Mouse (Mus musculus) spleen, adult 18-20 months (tissue): Measurements from ENCODE around the gene Bcl11a.

Experiments
- DNase-seq, 2 experiments: peaks; one replicate each; pipeline ENCODE4 v3.0.0; 2022; ENCODE audit warnings: mixed read lengths in 2 of 2

Bcl11a gene

DNA sequence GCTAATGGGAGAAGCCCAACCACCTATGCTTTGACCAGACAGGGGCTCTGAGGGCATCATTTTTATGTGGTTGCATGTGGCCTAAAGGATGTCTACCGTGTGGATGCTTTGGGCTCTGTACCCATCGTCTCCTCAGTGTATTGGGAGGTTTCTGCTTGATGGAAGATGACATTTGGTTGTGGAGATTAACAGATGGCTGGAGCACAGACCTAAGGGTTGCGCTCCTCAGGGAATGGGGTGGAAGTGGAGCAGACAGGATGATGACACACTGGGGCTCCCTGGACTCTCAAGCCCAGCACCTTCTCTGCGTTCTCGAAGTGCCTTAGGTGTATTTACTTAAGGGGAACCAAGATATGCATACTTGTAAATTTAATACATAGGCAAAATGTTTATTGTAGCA, 56.1 kb downstream of the Bcl11a start:
- DNase-seq = no peak

DNA sequence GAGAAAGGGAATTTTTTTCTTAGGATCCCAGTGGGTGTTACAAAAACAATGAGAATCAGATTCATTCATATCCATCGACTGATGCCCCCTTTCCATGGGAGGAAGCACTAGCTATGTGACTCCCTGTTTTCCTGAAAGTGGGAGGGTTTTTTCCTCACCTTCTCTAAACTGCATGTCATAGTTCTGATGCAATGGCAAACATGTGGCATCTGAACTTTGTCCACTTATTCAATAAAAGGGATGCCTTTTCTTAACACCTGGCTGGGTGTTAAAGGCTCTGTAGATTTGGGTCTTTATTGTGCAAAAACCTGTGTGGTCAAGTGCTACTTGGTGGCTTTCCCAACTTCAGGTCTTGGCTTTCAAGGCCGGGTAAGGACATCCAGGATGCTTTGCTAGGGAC, 57.4 kb downstream of the Bcl11a start:
- DNase-seq = no peak

GRCm38 (mm10) chr11:24136084-24136785, 58.4 kb downstream of the Bcl11a start:
- DNase-seq = no peak

GRCm38 (mm10) chr11:24137891-24138290, 60.0 kb downstream of the Bcl11a start:
- DNase-seq = no peak

DNA sequence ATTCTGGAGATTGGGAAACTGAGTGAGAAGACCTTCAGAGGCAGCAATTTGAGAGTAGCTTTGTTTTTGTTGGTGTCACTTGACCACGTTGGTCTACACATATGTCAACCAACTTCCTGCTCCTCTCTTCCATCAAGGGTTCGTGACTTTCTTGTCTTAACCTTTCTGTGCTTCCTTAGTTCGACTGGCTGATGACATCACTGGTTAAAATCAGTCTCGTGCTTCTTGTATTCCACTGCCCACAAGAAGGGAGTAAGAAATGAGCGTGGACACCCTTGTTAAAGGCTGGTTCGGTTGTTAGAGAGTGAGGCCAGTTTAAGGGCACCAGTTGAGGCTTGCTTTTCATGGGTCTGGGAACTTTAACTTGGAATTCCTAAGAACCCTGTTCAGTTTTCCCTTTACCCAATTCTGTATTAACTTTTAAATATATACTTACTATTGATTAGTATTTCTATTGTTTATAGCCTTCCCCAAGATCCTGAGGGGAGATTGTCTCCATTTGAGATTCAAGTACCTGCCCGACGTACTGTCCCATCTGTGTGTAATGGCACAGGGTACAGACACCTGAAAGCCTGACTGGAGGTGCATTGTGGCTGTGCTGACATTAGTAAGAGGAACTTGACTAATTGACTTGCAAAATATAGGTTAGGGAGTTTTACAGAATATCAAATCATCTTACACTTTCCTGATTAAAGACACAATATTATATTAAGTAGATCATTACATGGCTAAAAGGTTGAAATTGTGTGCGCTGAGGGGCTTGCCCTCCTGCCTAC, 60.9 kb downstream of the Bcl11a start:
- DNase-seq = no peak

- no peak for DNase-seq
Observed at GRCm38 (mm10) chr11:24139432-24139831, 61.6 kb downstream of the Bcl11a start.

- DNase-seq = no peak
Observed at GRCm38 (mm10) chr11:24139952-24140351, 62.1 kb downstream of the Bcl11a start.

- DNase-seq = no peak
Observed at GRCm38 (mm10) chr11:24140948-24141347, 63.1 kb downstream of the Bcl11a start.

DNA sequence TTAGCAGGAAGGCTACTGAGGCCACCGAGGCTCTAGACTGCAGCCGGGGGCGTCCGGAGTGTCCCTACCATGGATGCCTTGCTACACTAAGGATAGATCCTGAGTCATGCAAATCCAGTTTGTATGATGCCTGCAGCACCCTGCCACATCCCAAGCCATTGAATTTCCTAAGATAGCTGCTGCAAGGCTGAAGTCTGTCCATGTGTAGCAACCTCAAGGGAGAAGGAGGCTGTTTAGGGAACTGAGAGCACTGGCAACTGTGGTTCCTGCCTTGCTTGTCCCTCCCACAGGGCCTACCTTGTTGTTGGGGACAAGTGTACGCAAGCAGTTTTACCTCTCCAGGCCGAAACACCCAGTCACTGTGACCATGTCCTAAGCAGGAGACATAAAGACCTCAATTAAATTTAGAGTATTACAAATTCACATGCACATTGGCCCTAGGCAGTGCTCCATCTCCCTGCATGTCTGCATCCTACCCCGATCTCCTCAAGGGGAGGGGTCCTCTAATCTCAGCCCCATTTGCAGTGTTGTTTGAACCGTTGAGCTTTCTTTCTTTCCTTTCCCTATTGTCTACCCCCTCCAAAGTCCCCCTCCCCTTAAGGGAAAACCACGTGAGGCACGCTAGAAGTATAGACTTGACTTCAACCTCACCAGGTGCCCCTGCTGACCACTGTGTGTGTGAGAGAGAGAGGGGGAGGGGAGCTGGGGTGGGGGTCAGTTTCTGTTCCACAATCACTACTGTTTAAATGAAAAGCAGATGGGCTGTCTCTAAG, 63.8 kb downstream of the Bcl11a start:
- DNase-seq = peak; percentile 47 to 57

- no peak for DNase-seq
Observed at GRCm38 (mm10) chr11:24142316-24142715, 64.5 kb downstream of the Bcl11a start.

- DNase-seq = no peak
Observed at GRCm38 (mm10) chr11:24144159-24144946, 66.5 kb downstream of the Bcl11a start.

- DNase-seq = no peak
Observed at GRCm38 (mm10) chr11:24146034-24146433, 68.2 kb downstream of the Bcl11a start.

DNA sequence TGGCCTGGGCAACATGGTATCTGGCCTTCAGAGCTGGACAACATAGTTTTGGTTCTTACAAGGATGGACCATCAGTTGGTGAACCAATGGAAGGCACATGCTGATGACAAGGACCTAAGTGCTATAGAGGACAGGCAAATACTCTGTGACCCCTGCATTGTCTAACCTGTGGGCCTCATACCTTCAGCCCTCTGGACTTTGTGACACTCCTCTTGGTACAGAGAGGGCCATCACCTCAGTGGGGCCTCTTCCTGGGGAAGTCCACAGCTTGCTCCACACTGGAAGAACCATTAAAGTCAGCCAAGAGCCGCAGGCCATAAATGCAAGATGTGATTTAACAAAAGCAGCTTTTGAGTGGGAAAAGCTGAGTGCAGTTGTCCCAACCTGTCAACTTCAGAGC, 68.6 kb downstream of the Bcl11a start:
- DNase-seq = no peak

- DNase-seq = no peak
Observed at GRCm38 (mm10) chr11:24147698-24148097, 69.8 kb downstream of the Bcl11a start.

DNA sequence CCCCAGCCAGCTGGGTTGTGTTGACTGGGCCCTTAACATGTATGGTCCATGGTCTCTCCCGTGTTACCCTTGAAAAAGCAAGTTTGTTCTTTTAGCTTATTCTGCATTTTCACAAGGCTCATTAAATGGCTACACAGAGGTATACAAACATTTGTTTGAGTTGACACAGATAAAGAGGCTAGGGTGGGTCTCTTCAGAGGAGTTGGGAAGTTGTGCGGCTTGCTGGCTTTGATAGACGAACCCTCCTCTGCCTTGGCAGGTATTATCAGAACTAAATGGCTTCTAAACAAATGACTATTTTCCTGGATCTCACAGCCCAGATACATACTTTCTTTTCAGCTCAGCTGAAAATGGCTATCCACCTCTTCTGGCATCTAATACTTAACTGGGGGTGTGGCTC, 70.7 kb downstream of the Bcl11a start:
- no peak for DNase-seq

DNA sequence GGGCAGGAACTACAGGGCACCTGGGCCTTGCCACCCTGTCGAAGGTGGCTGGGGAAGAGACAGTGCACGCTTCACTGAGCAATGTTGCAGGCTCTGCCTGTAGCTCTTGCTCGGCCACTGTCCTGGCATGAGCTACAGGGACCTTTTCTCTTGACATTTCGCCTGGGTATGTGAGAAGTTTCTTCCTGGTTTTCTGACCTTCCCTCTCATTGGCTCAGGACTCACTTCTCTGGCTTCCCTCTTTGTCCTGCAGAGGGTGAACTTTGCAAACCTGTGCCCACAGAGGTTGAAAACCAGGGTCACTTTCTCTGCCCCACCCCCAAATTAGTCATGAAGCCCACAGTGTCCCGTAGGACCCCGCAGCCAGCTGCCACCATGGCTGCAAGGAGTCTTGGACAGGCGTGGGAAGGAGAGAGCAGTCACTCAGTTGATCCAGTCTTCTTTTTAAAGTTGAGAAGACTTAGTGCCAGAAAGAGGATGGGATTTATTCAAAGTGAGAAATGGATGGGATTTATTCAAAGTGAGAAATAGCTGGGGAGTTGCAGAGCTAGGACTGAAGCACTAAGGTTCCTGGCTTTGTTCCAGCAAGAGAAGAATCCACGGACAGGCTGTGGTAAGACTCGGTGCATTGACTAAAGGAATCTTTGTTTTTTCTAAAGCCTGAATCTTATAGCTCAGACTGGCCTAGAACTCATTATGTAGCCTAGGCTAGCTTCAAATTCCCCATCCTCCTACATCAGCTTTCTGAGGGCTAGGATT, 71.8 kb downstream of the Bcl11a start:
- DNase-seq = no peak

- DNase-seq = no peak
Observed at GRCm38 (mm10) chr11:24152076-24152784, 74.4 kb downstream of the Bcl11a start.

DNA sequence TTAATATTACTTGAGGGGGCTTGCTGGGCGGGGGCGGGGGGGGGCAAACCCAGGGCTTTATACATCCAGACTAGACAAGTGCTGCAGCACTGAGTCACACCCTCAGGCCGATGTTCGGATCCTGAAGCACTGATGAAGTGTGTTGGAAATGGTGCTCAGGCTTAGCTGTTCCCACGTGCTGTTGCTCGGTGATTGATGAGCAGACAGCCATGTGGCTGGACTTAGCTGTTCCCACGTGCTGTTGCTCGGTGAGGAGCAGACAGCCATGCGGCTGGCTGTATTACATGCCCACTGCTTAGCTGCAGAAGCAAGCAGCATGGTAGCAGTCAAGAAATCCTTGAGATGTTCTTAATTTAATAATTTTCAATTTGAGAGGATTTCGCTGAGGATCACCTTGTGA, 75.2 kb downstream of the Bcl11a start:
- DNase-seq = no peak

DNA sequence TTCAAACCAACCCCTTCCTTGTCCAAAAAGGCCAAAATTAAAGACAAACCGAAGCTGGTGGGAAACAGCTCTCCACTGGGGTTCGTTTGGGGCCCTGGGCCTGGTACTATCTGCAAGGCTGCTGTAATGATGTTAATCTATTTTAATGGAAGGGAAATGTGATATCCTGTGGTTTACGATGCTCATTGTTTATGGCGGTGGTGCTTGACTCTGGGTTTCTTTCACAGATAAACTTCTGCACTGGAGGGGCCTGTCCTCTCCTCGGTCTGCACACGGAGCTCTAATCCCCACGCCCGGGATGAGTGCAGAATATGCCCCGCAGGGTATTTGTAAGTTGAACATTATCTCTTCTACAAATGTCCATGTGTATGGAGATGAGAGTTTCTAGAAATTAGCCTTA, 80.2 kb downstream of the Bcl11a start:
- DNase-seq = no peak

GRCm38 (mm10) chr11:24159656-24160055, 81.8 kb downstream of the Bcl11a start:
- DNase-seq = no peak

- no peak for DNase-seq
Observed at GRCm38 (mm10) chr11:24161458-24161857, 83.6 kb downstream of the Bcl11a start.
